Mouse (Mus musculus) embryonic fibroblast, embryonic 13.5 days (primary cell): ENCODE results near the gene Spred2. TPM values are rescaled to one million over a fixed set of nuclear protein-coding genes. Genes with fewer than 3 reads are reported as not detected.

Experiments
- H3K27ac ChIP-seq: 2 replicates; pipeline ENCODE4 v1.5.1; 2012; ENCODE audit warnings: low read length, control low read depth, inconsistent platforms; ENCODE audit not compliant: insufficient read depth
- H3K4me1 ChIP-seq: 2 replicates; pipeline ENCODE4 v1.6.1; 2011; ENCODE audit warnings: low read length; ENCODE audit not compliant: control insufficient read depth, insufficient read depth
- H3K4me3 ChIP-seq: 2 replicates; pipeline ENCODE4 v1.5.1; 2011; ENCODE audit warnings: mild to moderate bottlenecking, control low read depth, low read length; ENCODE audit not compliant: insufficient read depth
- CTCF ChIP-seq: IDR thresholded peaks from 2 replicates; pipeline ENCODE4 v1.5.1; 2011; ENCODE audit warnings: mild to moderate bottlenecking, control low read depth, low read length, moderate library complexity, borderline replicate concordance; ENCODE audit not compliant: insufficient read depth
- POLR2A ChIP-seq: IDR thresholded peaks from 2 replicates; pipeline ENCODE4 v1.6.1; 2011; ENCODE audit warnings: low read depth, mild to moderate bottlenecking, control low read depth, low read length, moderate library complexity
- polyA plus RNA-seq: library from polyadenylated mRNA; stranded (reverse); fragments of >200 nt; gene quantifications from 2 replicates; pipeline ENCODE4 v1.2.4, GENCODE M21; 2011; ENCODE audit warnings: low read depth; ENCODE audit not compliant: missing spikeins, insufficient read length

Spred2 gene
- polyA plus RNA-seq, 1 experiment, result 26.3 TPM

DNA sequence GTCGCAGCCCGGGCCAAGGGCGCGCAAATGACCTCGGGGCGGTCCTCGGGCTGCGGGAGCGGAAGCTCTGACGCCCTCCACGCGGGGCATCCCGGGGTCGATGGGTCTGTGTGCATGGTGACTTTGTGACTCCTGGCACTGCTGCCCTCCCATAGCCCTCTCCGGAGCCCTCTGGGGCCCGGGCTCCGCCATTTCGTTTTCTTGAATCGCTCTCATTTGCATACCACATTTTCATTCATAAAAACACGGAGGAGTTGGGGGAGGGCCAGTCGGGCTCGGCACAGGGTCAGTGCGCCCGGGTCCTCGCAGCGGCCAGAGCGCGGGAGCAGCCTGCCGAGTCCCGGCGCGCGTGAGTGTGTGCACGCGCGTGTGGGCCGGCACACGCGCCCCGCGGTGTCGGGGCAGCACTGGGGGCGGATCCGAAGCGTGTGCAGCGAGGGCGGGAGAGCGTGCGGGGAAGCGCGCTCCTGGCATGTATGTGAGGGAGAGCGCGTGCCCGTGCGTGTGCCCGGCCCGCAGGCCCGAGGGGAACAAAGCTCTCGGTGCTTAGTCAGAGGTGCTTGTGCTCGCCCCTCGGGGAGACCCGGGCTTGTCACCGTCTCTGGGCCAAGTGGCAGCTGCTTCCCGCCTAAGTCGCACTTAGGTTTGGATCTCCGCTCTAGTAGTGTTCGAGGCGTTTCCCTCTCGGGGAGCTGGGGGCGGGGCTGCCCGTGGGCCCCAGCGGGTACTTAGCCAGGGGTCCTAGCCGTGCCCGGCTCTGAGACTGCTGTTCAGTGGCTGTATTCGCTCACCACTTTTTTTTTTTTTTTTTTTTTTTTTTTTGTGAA lies 1.2 kb downstream of the Spred2 start:
- TF ChIP-seq CTCF, result no peak
- TF ChIP-seq POLR2A, result 0 out of 2 replicates have a peak, but pooled peaks have one; percentile 37
- H3K4me3 ChIP-seq, result peak overlapping the region; percentile 77
- H3K4me1 ChIP-seq, result peaks cover 11% of the 10 kb centered on the region
- H3K27ac ChIP-seq, result peak overlapping the region; percentile 59

DNA sequence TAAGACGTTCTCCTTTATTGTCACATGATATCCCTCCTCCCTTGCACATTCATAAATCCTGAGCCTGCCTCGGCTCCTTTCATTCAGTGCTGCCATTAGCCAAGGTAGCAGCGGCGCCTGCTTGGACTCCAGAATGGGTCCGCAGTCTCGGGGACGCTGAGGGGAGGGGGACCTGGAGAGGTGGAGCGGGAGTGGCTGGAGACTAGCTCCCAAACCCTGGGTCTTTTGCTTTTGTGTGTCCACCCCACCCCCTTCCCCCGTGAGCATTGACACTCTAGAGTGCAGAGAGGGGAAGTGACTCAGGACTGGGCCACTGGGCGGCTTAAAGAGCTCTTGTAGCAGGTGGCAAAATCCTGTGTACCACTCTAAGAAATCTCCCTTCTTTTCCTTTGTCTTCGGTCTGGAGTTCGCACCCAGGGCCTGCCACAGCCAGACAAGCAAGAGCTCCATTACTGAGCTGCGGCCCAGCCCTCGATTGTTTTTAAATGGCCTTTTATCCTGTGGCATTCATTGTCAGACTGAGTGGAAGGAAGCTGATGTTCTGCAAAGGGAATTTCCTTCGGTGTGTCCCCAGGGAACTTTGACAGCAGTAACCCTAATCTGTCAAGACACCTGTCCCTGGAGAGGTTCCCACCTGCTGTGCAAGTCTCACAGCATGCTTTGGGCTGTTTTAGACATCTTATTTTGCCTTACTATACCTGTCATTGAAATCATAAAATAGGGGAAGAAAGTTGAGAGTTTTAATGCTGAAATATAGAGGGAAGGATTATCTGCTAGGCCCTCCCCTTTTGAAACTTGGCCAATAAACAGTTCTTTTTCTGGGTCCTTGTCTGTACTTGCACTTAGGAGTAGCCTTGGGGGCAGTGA lies 2.0 kb downstream of the Spred2 start:
- H3K4me1 ChIP-seq, result peaks cover 11% of the 10 kb centered on the region
- peak overlapping the region; percentile 59; the same call in 1 of the 2 replicates for H3K27ac ChIP-seq
- H3K4me3 ChIP-seq, result peak overlapping the region; percentile 77
- TF ChIP-seq POLR2A (peak; percentile 47), CTCF (no peak)

DNA sequence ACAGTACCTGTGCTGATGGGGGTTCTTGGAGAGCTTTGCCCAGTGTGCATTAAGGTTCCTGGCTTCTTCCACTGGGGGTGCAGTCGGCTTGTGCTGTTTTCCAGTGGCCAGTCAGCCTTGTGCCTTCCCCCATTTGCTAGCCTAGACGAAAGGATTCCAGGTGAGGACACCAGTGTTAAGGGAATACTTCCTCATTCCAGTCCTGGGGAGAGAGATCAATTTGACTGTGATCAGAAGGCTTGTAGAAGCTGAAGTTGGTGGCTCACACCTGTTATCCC lies 2.6 kb downstream of the Spred2 start:
- H3K4me3 ChIP-seq, result peak overlapping the region; percentile 77; the same call in 1 of the 2 replicates
- H3K4me1 ChIP-seq, result peaks cover 11% of the 10 kb centered on the region
- no peak overlapping the region for H3K27ac ChIP-seq
- TF ChIP-seq CTCF (no peak), POLR2A (no peak)

DNA sequence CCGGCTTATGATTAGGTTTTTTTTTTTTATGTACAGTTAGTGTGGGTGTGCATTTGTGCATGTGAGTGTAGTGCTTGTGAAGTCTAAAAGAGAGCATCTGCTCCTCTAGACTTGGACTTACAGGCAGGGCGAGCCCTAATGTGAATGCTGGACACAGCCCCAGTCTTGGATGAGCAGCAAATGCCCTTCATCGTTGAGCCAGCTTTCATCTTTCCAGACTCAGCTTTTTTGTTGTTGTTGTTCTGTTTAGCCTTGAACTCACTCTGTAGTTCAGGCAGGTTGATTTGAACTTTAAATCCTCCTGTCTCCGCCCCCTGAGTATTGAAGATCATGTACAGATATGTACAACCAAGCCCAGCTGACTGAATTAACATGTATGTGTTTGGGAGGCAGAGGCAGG lies 4.5 kb downstream of the Spred2 start:
- Histone ChIP-seq H3K27ac (no peak overlapping the region), H3K4me3 (no peak overlapping the region), H3K4me1 (peaks cover 11% of the 10 kb centered on the region)
- TF ChIP-seq CTCF, result no peak
- no peak for TF ChIP-seq POLR2A

DNA sequence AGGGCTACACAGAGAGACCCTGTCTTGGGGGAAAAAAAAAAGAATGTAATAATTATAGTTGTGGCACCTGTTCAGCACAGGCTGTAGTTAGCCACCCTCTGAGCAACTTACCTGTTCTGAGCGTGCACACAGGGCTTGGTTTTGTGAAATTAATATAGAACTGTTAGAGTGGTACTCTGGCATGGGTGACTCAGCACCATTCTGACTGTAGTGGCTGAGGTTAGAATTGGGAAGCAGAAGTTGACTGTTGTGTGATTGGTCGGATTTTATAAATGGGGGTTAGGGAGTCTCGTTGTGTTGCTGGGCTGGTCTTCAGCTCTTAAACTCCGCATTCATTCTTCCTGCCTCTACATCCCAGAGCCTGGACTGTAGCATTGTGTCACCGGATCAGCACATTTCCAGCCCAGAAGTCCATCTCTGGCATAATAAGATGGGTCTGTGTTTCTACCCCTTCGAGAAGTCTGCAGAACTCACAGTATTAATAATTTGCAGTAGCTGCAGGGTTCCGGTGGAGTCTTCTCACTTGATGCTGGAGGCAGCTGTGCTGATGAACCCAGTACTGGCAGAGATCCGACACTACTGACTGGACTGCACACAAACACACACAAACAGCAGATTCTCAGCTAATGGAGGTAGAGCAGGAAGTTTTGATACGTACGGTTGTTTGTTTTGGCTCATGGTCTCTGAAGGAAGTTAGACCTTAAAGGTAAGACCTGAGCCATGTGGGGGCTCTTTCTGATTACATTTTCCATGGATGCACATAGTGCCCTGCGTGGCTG lies 5.1 kb downstream of the Spred2 start:
- TF ChIP-seq POLR2A, result no peak
- no peak for TF ChIP-seq CTCF
- H3K4me1 ChIP-seq, result peaks cover 11% of the 10 kb centered on the region
- H3K4me3 ChIP-seq, result no peak overlapping the region
- H3K27ac ChIP-seq, result no peak overlapping the region

DNA sequence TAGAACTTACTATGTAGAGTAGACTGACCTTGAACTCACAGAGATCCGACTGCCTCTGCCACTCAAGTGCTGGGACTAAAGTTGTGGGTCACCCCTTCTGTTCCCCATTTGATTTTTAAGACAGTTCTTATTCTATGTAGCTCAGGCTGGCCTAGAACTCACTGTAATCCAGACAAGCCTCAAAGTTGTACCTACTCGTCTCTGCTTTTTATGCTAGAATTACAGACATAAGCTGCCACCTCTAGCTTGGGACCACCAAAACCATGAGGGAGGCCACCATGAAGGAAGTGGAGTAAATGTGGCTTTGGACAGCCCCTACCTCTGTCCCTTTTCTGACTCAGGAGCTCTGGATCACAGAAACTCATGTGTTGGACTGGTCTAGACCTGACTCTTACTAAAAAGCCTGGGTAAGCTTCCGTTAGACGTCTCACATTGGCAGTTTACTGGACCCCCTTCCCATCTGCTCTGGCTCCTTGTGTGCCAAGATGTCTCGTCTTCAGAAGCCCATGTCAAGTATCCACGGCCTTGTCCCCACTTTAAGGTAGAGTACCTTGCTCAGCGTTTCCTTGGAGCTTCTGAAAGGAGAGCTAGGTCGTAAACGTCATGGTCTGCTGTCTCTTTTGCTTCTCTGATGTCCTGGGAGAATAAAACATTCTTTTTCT lies 7.5 kb downstream of the Spred2 start:
- H3K4me1 ChIP-seq, result peaks cover 9% of the 10 kb centered on the region
- H3K27ac ChIP-seq, result no peak overlapping the region
- no peak for TF ChIP-seq CTCF
- TF ChIP-seq POLR2A, result no peak
- no peak overlapping the region for H3K4me3 ChIP-seq

DNA sequence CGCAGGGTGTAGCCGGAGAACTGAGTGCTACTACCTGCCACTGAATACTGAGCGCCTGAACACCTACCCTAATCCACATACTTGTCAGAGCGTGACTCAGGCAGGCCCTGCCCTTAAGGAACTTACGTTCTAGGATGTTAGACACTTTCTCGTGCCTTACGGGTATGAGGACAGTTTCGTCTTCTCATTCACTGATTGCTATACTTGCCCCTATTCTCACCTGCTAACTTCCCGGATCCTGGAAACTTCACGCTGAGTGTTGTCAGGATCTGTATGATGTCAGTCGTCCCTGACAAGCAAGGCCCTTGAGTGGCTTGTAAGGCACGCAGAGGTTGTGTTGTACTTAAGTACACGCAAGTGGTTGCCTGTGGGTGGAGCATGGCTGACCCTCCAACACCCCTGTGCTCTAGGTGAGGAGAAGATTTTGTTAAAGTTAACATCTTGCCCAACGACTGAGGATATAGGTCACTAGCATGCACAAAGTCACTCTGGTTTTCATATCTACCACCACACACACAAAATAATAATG lies 8.9 kb downstream of the Spred2 start:
- no peak for TF ChIP-seq CTCF
- no peak for TF ChIP-seq POLR2A
- Histone ChIP-seq H3K4me1 (peaks cover 7% of the 10 kb centered on the region), H3K4me3 (no peak overlapping the region), H3K27ac (no peak overlapping the region)

DNA sequence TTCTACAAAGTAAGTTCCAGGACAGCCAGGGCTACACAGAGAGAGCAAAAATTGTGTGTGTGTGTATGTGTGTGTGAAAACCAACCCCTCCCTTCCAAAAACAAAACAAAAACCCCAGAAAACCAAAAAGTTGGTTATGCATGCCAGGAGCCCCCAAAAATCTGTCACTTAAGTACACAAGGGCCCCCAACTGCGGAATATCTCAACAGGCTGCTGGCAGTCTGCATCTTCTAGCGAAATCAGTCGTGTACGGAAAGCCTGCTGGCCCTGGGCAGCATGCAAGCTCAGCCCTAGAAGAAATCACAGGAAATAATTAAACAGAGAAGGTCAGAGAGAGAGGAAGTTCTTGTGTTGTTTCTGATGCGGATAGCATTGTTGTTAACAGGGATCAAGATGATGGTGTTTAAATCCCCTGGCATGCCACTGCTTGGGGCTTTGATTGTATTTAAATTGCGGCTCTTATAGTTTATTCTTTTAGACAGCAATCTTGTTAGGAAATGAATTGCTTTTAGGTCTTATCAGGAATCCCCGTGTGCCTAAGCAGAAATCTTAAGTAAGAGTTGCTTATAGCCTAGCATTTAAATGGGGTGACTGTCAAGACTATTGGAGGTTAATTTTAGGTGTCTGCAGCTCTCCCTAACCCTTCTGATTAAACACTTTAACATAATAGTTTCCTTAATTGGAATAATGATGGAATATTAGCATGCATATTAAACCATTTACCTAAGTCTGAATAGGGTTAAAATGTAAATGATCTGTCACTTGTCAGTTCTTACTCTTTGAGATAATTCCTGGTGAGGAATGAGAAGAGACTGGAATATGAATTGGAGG lies 11.6 kb downstream of the Spred2 start:
- Histone ChIP-seq H3K4me3 (no peak overlapping the region), H3K4me1 (peaks cover 3% of the 10 kb centered on the region; the same call in 1 of the 2 replicates), H3K27ac (no peak overlapping the region)
- no peak for TF ChIP-seq POLR2A
- no peak for TF ChIP-seq CTCF
